Mouse (Mus musculus) cerebellum, adult 9-10 months (tissue): ENCODE data around the gene Gm16430.
"Not testable (repeated sequence)": the region's sequence is repeated elsewhere in the genome, so short reads cannot be mapped to it uniquely, and the experiment has no call there.

Source experiments
- DNase-seq: peaks from one replicate; pipeline ENCODE4 v3.0.0; 2022

The Gm16430 gene

DNA sequence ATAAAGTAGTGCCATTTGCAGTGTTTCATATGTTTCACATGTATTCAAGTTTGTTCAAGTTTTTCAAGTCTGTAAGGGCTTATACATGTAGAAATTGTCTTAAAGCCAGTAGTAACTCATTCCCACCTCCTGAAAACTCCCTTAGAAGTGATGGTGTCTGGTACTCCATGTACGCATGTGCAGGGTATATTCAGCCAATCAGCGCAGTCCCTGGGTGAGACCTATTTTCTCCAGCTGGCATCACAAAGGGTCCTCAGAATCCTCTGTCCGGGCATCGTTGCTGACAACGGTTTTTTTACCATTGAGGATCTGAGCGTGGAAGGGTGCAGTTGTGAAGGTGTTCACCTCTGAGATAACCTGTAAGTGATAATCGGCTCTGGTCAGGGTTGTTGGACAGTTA is at the start of gene Gm16430:
TSS of gene Gm16430 (plus strand) at position 301 of the 400 bp plus-strand sequence.
- not testable (repeated sequence) for DNase-seq
